Mouse (Mus musculus) right cerebral cortex, postnatal 10 days (tissue): ENCODE measurements around the gene Tmem38b.

ENCODE experiments used
- DNase-seq, 2 experiments: peaks; one replicate each; pipeline ENCODE4 v3.0.0; 2021; ENCODE audit warnings: low spot score in 2 of 2

Gene Tmem38b

GRCm38 (mm10) chr4:53884351-53885245 is 58.8 kb downstream of the Tmem38b start:
- DNase-seq, result peak in 1 of 2 experiments; percentile 61

- DNase-seq, result no peak
These were observed 60.7 kb downstream of the Tmem38b start for GRCm38 (mm10) chr4:53886342-53887088.

GRCm38 (mm10) chr4:53895335-53895734 is 69.5 kb downstream of the Tmem38b start:
- no peak for DNase-seq

DNA sequence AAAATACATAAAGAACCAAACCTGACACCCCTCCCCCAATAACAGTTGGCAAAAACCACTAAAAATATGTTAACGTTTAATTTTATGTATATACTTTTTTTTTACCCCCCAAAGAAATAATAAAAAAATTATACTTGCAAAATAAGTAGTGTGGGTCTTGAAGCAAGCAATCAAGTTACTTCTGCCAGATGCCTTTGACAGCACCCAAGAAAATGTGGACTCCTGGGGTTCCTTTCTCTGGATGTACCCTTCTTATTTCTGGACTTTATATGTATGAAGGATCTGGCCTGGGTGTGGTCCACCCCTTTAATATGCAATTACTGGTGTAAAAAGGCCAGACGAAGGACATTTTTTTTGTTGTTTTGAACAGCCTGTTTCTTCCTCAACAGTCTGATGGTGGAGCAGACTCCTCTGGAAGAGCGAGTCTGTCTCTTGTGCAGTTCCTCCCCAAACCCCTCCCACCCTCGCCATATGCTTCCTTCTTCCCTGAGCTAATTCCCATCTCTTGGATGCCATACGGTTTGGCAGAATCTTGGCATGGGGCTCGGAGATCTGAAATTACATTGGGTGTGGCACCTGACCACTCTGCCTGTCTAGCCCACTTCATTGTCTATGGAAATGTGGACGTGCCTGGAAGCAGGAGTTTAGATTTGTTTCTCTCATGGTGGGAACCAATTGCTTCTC is 70.4 kb downstream of the Tmem38b start:
- no peak for DNase-seq

- DNase-seq, result no peak
These were observed 74.6 kb downstream of the Tmem38b start for GRCm38 (mm10) chr4:53900386-53900971.

- no peak for DNase-seq
These were observed 78.5 kb downstream of the Tmem38b start for GRCm38 (mm10) chr4:53904335-53904734.

DNA sequence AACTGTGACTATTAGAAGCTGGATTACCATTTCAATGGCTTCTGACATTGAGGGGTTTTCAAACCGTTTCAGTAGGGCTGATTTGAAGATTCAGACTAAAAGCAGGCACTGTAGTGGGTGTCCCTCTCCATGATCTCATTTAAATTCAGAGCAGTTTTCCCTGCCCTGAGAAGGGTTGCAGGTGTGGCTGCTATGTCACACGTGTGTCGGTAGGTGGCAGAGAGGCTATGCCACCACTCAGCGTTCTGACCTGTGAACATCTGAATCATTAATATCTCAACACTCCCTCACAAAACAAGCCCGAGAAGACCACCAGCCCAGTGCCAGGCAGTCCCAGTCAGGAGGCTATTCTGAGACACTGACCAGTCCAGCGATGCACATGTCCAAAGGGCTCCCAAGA is 79.7 kb downstream of the Tmem38b start:
- DNase-seq, result no peak

- DNase-seq, result no peak
These were observed 81.2 kb downstream of the Tmem38b start for GRCm38 (mm10) chr4:53907071-53907470.
